Mouse (Mus musculus) liver, adult 2 months (tissue): Measurements from ENCODE around the gene Arsg.

Experiments used
- CTCF ChIP-seq: fragments of 200-500 bp; IDR thresholded peaks from 2 replicates; pipeline ENCODE4 v1.5.1; 2011; ENCODE audit warnings: low read depth, low read length, control low read depth
- POLR2A ChIP-seq: fragments of 200-500 bp; IDR thresholded peaks from 2 replicates; pipeline ENCODE4 v1.6.1; 2011; ENCODE audit warnings: low read length, control low read depth; ENCODE audit not compliant: insufficient read depth; ENCODE audit errors: extremely low read depth

DNA sequence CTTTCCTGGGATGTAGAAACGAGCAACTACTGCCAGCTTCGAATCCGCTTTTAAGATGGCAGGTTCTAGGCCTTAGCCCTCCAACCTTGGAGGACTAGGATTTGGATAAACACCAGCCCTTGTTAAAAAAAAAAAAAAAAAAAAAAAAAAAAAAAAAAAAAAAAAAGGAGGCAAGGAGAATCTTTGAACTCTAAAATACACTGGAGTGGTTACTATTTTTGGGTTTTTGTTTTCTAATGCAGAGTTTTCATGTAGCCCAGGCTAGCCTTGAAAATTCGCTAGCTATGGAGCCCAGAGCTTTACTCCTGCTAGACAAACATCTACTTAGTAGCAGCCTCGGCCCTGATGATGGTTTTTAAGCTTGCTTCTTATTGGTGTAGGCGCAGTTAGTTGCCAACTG, 134.4 kb downstream of the Arsg start:
- TF ChIP-seq CTCF (no peak), POLR2A (no peak)
